Mouse (Mus musculus) stomach, embryonic 14.5 days (tissue): Measurements from ENCODE around the gene B3gnt8. TPM values are rescaled to one million over a fixed set of nuclear protein-coding genes. Genes with fewer than 3 reads are reported as not detected.

ENCODE experiments used
- ATAC-seq: fragments of 200-750 bp; cut with Nextera tagmentation; 2 replicates; pipeline ENCODE4 v1.8.0; 2017; ENCODE audit warnings: low read depth, moderate TSS enrichment; ENCODE audit not compliant: insufficient number of reproducible peaks, insufficient read depth, low FRiP score
- H3K27ac ChIP-seq: fragments of 300-500 bp; sonication (generic); 2 replicates; pipeline ENCODE4 v1.5.1; 2014; ENCODE audit warnings: mild to moderate bottlenecking, low read length, moderate library complexity, mixed read lengths
- H3K27me3 ChIP-seq: fragments of 300-500 bp; sonication (generic); 2 replicates; pipeline ENCODE4 v1.6.1; 2014; ENCODE audit warnings: low read length, control low read depth, mixed read lengths; ENCODE audit not compliant: control insufficient read depth, insufficient read depth
- H3K36me3 ChIP-seq: fragments of 300-500 bp; sonication (generic); 2 replicates; pipeline ENCODE4 v1.6.1; 2014; ENCODE audit warnings: mild to moderate bottlenecking, control low read depth, low read length, moderate library complexity, mixed read lengths; ENCODE audit not compliant: control insufficient read depth, insufficient read depth
- H3K4me1 ChIP-seq: fragments of 300-500 bp; sonication (generic); 2 replicates; pipeline ENCODE4 v1.6.1; 2014; ENCODE audit warnings: low read length, control low read depth, mixed read lengths; ENCODE audit not compliant: control insufficient read depth, insufficient read depth
- H3K4me2 ChIP-seq: fragments of 300-500 bp; sonication (generic); replicated peaks from 2 replicates; pipeline ENCODE4 v1.6.1; 2014; ENCODE audit warnings: low read depth, low read length, control low read depth
- H3K4me3 ChIP-seq: fragments of 300-500 bp; sonication (generic); 2 replicates; pipeline ENCODE4 v1.5.1; 2014; ENCODE audit warnings: low read depth, low read length, control low read depth
- H3K9ac ChIP-seq: fragments of 300-500 bp; sonication (generic); replicated peaks from 2 replicates; pipeline ENCODE4 v1.6.1; 2014; ENCODE audit warnings: low read depth, mild to moderate bottlenecking, control low read depth, low read length, moderate library complexity, mixed read lengths
- H3K9me3 ChIP-seq: fragments of 300-500 bp; sonication (generic); 2 replicates; pipeline ENCODE4 v1.6.1; 2016; ENCODE audit warnings: low read depth, low read length, control low read depth; ENCODE audit not compliant: control insufficient read depth
- WGBS: fragments of 180-500 bp; shearing (Covaris S2); extraction: QIAGEN DNeasy Blood & Tissue Kit; methylation state at CpG from one replicate; pipeline ENCODE4 v1.1.7; 2014; 5-methylcytosine and 5-hydroxymethylcytosine counted together
- polyA plus RNA-seq: library from polyadenylated mRNA; unstranded; fragments of >200 nt; fragmentation: Nextera tagmentation; extraction: Ambion mirVana; gene quantifications from 2 replicates; pipeline ENCODE4 v1.2.1, GENCODE M21; 2014

B3gnt8 gene
- polyA plus RNA-seq, 1 experiment from 2014 or later, result 6.2 TPM

- 0 out of 2 replicates have a peak, but pooled peaks cover 4% of the 10 kb centered on the region for H3K4me1 ChIP-seq
- H3K27ac ChIP-seq, result no peak within 1 kb of the TSS
- WGBS, result 76% methylated on average over 5 of the region's 5 CpGs
- H3K4me2 ChIP-seq, result no peak within 1 kb of the TSS
- no peaks in the 10 kb centered on the region for H3K9me3 ChIP-seq
- no peak within 1 kb of the TSS for H3K9ac ChIP-seq
- H3K4me3 ChIP-seq, result no peak within 1 kb of the TSS
- H3K27me3 ChIP-seq, result no peaks in the 10 kb centered on the region
- H3K36me3 ChIP-seq, result no peaks in the 10 kb centered on the region
- no peak for ATAC-seq
Measured at GRCm38 (mm10) chr7:25615706-25616011, 10.8 kb upstream of the B3gnt8 start, which contains the start of gene Erich4. Gene Erich4, minus strand, starts transcription at chr7:25615892.

- Histone ChIP-seq H3K4me3 (no peak overlapping the region), H3K4me1 (0 out of 2 replicates have a peak, but pooled peaks cover 4% of the 10 kb centered on the region), H3K27ac (no peak overlapping the region), H3K36me3 (peaks cover 8% of the 10 kb centered on the region; the same call in 1 of the 2 replicates), H3K4me2 (no peak overlapping the region), H3K9me3 (no peaks in the 10 kb centered on the region), H3K9ac (no peak overlapping the region), H3K27me3 (no peaks in the 10 kb centered on the region)
- WGBS, result 83% methylated on average over 10 of the region's 10 CpGs
- ATAC-seq, result no peak
Measured at GRCm38 (mm10) chr7:25617376-25618160, 8.9 kb upstream of the B3gnt8 start.

- ATAC-seq, result peak; percentile 93
- Histone ChIP-seq H3K4me3 (peak within 1 kb of the TSS; percentile 45), H3K9me3 (no peaks in the 10 kb centered on the region), H3K9ac (0 out of 2 replicates have a peak within 1 kb of the TSS, but pooled peaks have one; percentile 23), H3K27me3 (no peaks in the 10 kb centered on the region), H3K27ac (0 out of 2 replicates have a peak within 1 kb of the TSS, but pooled peaks have one; percentile 3), H3K4me2 (peak within 1 kb of the TSS; percentile 59), H3K4me1 (0 out of 2 replicates have a peak, but pooled peaks cover 4% of the 10 kb centered on the region), H3K36me3 (peaks cover 8% of the 10 kb centered on the region; the same call in 1 of the 2 replicates)
- WGBS, result 1% methylated on average over 53 of the region's 53 CpGs
Measured at GRCm38 (mm10) chr7:25618865-25619721, 7.4 kb upstream of the B3gnt8 start, which contains the start of gene Dmac2. Gene Dmac2, plus strand, starts transcription at chr7:25619414.

GRCm38 (mm10) chr7:25619722-25619991 is 6.8 kb upstream of the B3gnt8 start:
- H3K4me1 ChIP-seq, result 0 out of 2 replicates have a peak, but pooled peaks cover 4% of the 10 kb centered on the region
- 19% methylated on average over 5 of the region's 5 CpGs for WGBS
- no peak for ATAC-seq
- 0 out of 2 replicates have a peak overlapping the region, but pooled peaks have one; percentile 23 for H3K9ac ChIP-seq
- no peaks in the 10 kb centered on the region for H3K27me3 ChIP-seq
- no peak overlapping the region for H3K27ac ChIP-seq
- peak overlapping the region; percentile 45 for H3K4me3 ChIP-seq
- H3K4me2 ChIP-seq, result peak overlapping the region; percentile 59
- no peaks in the 10 kb centered on the region for H3K9me3 ChIP-seq
- H3K36me3 ChIP-seq, result peaks cover 8% of the 10 kb centered on the region; the same call in 1 of the 2 replicates

GRCm38 (mm10) chr7:25620101-25620500 is 6.4 kb upstream of the B3gnt8 start:
- H3K36me3 ChIP-seq, result peaks cover 8% of the 10 kb centered on the region; the same call in 1 of the 2 replicates
- H3K9me3 ChIP-seq, result no peaks in the 10 kb centered on the region
- H3K4me3 ChIP-seq, result peak overlapping the region; percentile 45
- 91% methylated on average over 5 of the region's 5 CpGs for WGBS
- H3K27ac ChIP-seq, result no peak overlapping the region
- H3K4me2 ChIP-seq, result peak overlapping the region; percentile 59
- ATAC-seq, result no peak
- no peak overlapping the region for H3K9ac ChIP-seq
- H3K27me3 ChIP-seq, result no peaks in the 10 kb centered on the region
- 0 out of 2 replicates have a peak, but pooled peaks cover 4% of the 10 kb centered on the region for H3K4me1 ChIP-seq

- 91% methylated on average over 11 of the region's 11 CpGs for WGBS
- no peak for ATAC-seq
- peaks cover 8% of the 10 kb centered on the region; the same call in 1 of the 2 replicates for H3K36me3 ChIP-seq
- no peak overlapping the region for H3K4me3 ChIP-seq
- no peaks in the 10 kb centered on the region for H3K27me3 ChIP-seq
- no peak overlapping the region for H3K27ac ChIP-seq
- H3K9me3 ChIP-seq, result no peaks in the 10 kb centered on the region
- H3K9ac ChIP-seq, result no peak overlapping the region
- H3K4me1 ChIP-seq, result 0 out of 2 replicates have a peak, but pooled peaks cover 4% of the 10 kb centered on the region
- H3K4me2 ChIP-seq, result no peak overlapping the region
Measured at GRCm38 (mm10) chr7:25620751-25621150, 5.7 kb upstream of the B3gnt8 start.

GRCm38 (mm10) chr7:25623857-25624370 is 2.5 kb upstream of the B3gnt8 start:
- H3K27me3 ChIP-seq, result no peaks in the 10 kb centered on the region
- no peak overlapping the region for H3K4me3 ChIP-seq
- peaks cover 8% of the 10 kb centered on the region; the same call in 1 of the 2 replicates for H3K36me3 ChIP-seq
- no peaks in the 10 kb centered on the region for H3K9me3 ChIP-seq
- peaks cover 23% of the 10 kb centered on the region for H3K4me1 ChIP-seq
- no peak overlapping the region for H3K27ac ChIP-seq
- no peak overlapping the region for H3K4me2 ChIP-seq
- 93% methylated on average over 11 of the region's 11 CpGs for WGBS
- ATAC-seq, result no peak
- no peak overlapping the region for H3K9ac ChIP-seq

GRCm38 (mm10) chr7:25624851-25625250 is 1.6 kb upstream of the B3gnt8 start:
- WGBS, result 81% methylated on average over 5 of the region's 5 CpGs
- Histone ChIP-seq H3K27me3 (no peaks in the 10 kb centered on the region), H3K4me3 (no peak overlapping the region), H3K36me3 (peaks cover 12% of the 10 kb centered on the region; the same call in 1 of the 2 replicates), H3K9ac (no peak overlapping the region), H3K4me1 (peaks cover 23% of the 10 kb centered on the region), H3K27ac (no peak overlapping the region), H3K9me3 (no peaks in the 10 kb centered on the region), H3K4me2 (no peak overlapping the region)
- ATAC-seq, result no peak
